Mouse (Mus musculus) intestine, embryonic 14.5 days (tissue): ENCODE data around the gene Anapc15-ps. TPM values are rescaled to one million over a fixed set of nuclear protein-coding genes. Genes with fewer than 3 reads are reported as not detected.
A peak's percentile ranks its signal among the peaks of the same experiment; 100 is the strongest.
"Not testable (repeated sequence)": the region's sequence is repeated elsewhere in the genome, so short reads cannot be mapped to it uniquely, and the experiment has no call there.

Experiments used
- ATAC-seq: fragments of 200-750 bp; cut with Nextera tagmentation; replicated peaks from 2 replicates; pipeline ENCODE4 v1.8.0; 2017; ENCODE audit warnings: low read depth, moderate number of reproducible peaks, moderate TSS enrichment, moderate library complexity; ENCODE audit not compliant: low FRiP score, low TSS enrichment
- DNase-seq: peaks from one replicate; pipeline ENCODE4 v3.0.0-alpha.2; 2018; ENCODE audit warnings: low spot score
- H3K27ac ChIP-seq: fragments of 300-500 bp; sonication (generic); 2 replicates; pipeline ENCODE4 v1.5.1; 2014; ENCODE audit warnings: low read depth, mild to moderate bottlenecking, control low read depth
- H3K27me3 ChIP-seq: fragments of 300-500 bp; sonication (generic); replicated peaks from 2 replicates; pipeline ENCODE4 v1.6.1; 2014; ENCODE audit warnings: low read length, control low read depth; ENCODE audit not compliant: control insufficient read depth, insufficient read depth
- H3K36me3 ChIP-seq: fragments of 300-500 bp; sonication (generic); 2 replicates; pipeline ENCODE4 v1.6.1; 2014; ENCODE audit warnings: low read length, control low read depth; ENCODE audit not compliant: control insufficient read depth, insufficient read depth
- H3K4me1 ChIP-seq: fragments of 300-500 bp; sonication (generic); replicated peaks from 2 replicates; pipeline ENCODE4 v1.6.1; 2014; ENCODE audit warnings: low read length, control low read depth, mixed read lengths; ENCODE audit not compliant: control insufficient read depth, insufficient read depth
- H3K4me2 ChIP-seq: fragments of 300-500 bp; sonication (generic); 2 replicates; pipeline ENCODE4 v1.6.1; 2014; ENCODE audit warnings: low read length
- H3K4me3 ChIP-seq: fragments of 300-500 bp; sonication (generic); 2 replicates; pipeline ENCODE4 v1.5.1; 2014; ENCODE audit warnings: low read depth, low read length, control low read depth, mixed read lengths
- H3K9ac ChIP-seq: fragments of 300-500 bp; sonication (generic); 2 replicates; pipeline ENCODE4 v1.6.1; 2014; ENCODE audit warnings: mild to moderate bottlenecking, low read length
- H3K9me3 ChIP-seq: fragments of 300-500 bp; sonication (generic); 2 replicates; pipeline ENCODE4 v1.6.1; 2016; ENCODE audit warnings: low read length, control low read depth; ENCODE audit not compliant: control insufficient read depth
- WGBS: fragments of 180-500 bp; shearing (Covaris S2); extraction: QIAGEN DNeasy Blood & Tissue Kit; methylation state at CpG from one replicate; pipeline ENCODE4 v1.1.7; 2014; 5-methylcytosine and 5-hydroxymethylcytosine counted together
- polyA plus RNA-seq: library from polyadenylated mRNA; unstranded; fragments of >200 nt; fragmentation: Nextera tagmentation; extraction: Ambion mirVana; gene quantifications from 2 replicates; pipeline ENCODE4 v1.2.1, GENCODE M21; 2014

Gene Anapc15-ps
- polyA plus RNA-seq, 1 experiment from 2014 or later = not detected

DNA sequence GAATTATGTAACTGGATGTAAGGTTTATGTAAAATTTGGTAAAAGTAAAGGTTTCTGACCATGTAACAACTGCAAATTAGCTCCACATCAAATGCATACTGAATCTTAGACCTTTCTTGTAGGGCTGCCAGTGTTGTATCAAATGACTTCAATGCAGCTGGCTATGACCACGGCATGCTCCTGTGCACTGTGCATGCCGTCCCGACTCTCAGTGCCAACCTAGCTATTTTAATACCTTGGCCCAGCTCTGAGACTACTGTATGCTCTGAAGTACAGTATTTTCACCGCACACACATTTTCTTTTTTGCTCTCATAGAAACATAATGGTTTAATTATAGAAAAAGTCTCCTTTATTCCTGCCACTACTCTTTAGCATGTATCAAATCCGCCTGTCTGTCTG is 31.9 kb downstream of the Anapc15-ps start:
- Histone ChIP-seq H3K27me3 (no peaks in the 10 kb centered on the region), H3K27ac (no peak overlapping the region), H3K4me2 (no peak overlapping the region), H3K36me3 (no peaks in the 10 kb centered on the region), H3K9me3 (no peaks in the 10 kb centered on the region), H3K4me3 (no peak overlapping the region), H3K9ac (no peak overlapping the region), H3K4me1 (no peaks in the 10 kb centered on the region; the same call in 1 of the 2 replicates)
- ATAC-seq = no peak
- 86% methylated on average over 5 of the region's 5 CpGs for WGBS
- DNase-seq = no peak

DNA sequence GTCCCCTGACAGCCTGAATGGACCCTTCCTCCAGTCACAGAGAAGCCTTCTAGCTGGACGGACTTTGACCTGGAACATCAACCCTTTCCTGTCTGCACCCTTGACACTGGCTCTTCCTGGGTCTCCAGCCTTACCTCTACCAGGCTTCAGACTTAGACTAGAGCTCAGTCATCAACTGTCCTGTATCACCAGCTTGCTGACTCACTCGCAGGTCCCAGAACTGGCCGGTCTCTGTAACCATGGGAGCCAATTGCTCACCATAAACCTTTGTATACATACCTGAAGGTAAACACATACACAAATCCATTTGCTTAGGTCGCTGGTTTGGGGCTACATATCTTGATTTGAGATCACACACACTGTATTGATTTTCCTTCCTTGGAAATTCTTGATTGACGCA is 33.8 kb downstream of the Anapc15-ps start:
- no peaks in the 10 kb centered on the region for H3K27me3 ChIP-seq
- H3K4me3 ChIP-seq = no peak overlapping the region
- no peak overlapping the region for H3K9ac ChIP-seq
- WGBS = 41% methylated on average over 5 of the region's 5 CpGs
- no peak for DNase-seq
- no peak overlapping the region for H3K27ac ChIP-seq
- H3K9me3 ChIP-seq = no peaks in the 10 kb centered on the region
- peak; percentile 72; the same call in 1 of the 2 replicates for ATAC-seq
- H3K36me3 ChIP-seq = no peaks in the 10 kb centered on the region
- no peaks in the 10 kb centered on the region; the same call in 1 of the 2 replicates for H3K4me1 ChIP-seq
- H3K4me2 ChIP-seq = no peak overlapping the region

DNA sequence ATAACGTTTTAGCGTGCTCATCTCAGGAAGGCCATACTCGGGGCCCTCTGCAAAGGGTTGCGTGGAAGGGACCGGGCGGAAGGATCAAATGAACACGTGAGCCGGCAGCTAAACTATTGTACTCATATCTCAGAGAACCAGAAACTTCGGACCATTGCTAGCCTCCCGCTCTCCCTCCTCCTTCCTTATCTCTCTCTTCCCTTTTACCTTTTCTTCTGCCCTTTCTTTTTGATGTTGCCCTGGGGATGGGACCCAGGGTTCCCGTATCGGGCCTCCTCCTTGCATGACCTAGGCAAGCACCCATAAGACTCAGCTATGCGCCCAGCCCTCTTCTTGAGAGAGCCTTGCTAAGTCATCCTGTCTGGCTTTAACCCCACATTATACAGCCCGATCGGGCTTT is 38.5 kb downstream of the Anapc15-ps start:
- no peak for ATAC-seq
- Histone ChIP-seq H3K36me3 (no peaks in the 10 kb centered on the region), H3K4me1 (no peaks in the 10 kb centered on the region; the same call in 1 of the 2 replicates), H3K9me3 (no peaks in the 10 kb centered on the region), H3K4me2 (no peak overlapping the region), H3K27ac (no peak overlapping the region), H3K9ac (no peak overlapping the region), H3K4me3 (no peak overlapping the region), H3K27me3 (no peaks in the 10 kb centered on the region)
- WGBS = 74% methylated on average over 15 of the region's 15 CpGs
- no peak for DNase-seq

DNA sequence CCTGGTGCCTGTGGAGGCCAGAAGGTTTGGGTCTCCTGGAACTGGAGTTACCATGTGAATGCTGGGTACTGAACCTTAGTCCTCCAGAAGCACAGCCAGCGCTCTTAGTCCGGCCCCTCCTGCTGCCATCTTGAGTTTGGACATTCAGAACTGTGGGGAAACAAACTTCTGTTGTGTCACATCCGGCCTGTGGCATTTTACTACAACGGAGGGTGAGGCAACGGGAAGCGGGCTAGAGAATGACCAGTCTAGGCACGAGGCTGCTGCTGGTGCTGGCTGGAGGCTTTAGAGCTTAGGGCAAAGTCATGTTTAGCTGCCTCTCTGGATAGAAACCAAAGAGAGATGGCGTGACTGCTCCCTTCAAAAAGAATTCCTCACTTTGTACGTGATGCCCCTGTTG is 39.0 kb downstream of the Anapc15-ps start:
- Histone ChIP-seq H3K9me3 (no peaks in the 10 kb centered on the region), H3K9ac (no peak overlapping the region), H3K4me3 (no peak overlapping the region), H3K36me3 (no peaks in the 10 kb centered on the region), H3K27me3 (no peaks in the 10 kb centered on the region), H3K4me1 (no peaks in the 10 kb centered on the region; the same call in 1 of the 2 replicates), H3K27ac (no peak overlapping the region), H3K4me2 (no peak overlapping the region)
- no peak for ATAC-seq
- no peak for DNase-seq
- whole genome bisulfite sequencing = 77% methylated on average over 9 of the region's 9 CpGs

DNA sequence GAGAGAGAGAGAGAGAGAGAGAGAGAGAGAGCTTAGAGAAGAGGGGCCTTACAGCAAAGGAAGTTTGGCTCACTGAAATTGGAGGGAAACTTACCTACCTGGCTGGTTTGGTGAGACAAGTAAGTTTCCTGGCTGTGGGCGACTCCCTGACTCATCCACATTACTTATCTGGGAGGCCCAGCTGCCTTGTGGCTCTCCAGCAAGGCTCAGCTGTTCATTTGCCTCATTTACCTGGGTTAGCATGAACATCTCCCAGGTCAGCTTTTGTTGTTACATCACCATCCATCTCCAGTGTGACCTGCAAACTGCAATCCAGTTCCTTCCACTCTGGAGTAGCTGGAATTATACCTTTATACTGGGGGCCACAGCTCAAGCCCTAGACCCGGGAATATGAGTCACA is 41.7 kb downstream of the Anapc15-ps start:
- ATAC-seq (no peak), DNase-seq (no peak)
- Histone ChIP-seq H3K4me1 (no peaks in the 10 kb centered on the region), H3K27me3 (no peaks in the 10 kb centered on the region), H3K9me3 (no peaks in the 10 kb centered on the region), H3K9ac (no peak overlapping the region), H3K4me3 (no peak overlapping the region), H3K36me3 (no peaks in the 10 kb centered on the region), H3K4me2 (no peak overlapping the region), H3K27ac (no peak overlapping the region)
- 71% methylated on average over 2 of the region's 2 CpGs for WGBS

DNA sequence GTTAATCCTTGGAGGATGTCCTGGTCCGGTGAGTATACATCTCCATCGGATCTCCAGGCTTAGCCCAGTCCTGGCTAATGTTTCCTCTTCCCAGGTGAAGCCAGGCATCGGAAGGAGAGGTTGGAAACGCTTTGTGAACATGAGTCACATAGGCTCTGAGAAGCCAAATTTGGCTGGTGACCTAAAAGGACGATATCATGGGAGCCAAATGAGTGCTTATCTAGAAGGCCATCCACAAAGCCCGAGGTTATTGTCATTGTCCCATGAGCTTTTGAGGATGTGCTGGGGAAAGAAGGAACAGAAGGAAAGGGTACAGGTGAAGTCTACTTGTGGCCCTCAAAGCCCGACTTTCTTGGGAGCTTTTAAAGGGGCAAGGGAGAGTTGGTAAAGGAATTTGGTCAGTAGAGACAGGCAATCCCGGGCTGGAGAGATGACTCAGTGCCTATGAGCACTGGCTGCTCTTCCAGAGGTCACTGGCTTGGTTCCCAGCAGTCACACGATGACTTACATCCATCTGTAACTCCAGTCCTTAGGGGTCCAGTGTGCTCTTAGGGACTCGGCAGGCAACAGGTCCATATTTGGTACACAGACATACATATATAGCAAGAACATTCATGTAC is 42.4 kb downstream of the Anapc15-ps start:
- H3K27me3 ChIP-seq = no peaks in the 10 kb centered on the region
- H3K27ac ChIP-seq = no peak overlapping the region
- no peak overlapping the region for H3K4me2 ChIP-seq
- no peak overlapping the region for H3K9ac ChIP-seq
- no peaks in the 10 kb centered on the region for H3K4me1 ChIP-seq
- H3K4me3 ChIP-seq = no peak overlapping the region
- no peak for DNase-seq
- no peak for ATAC-seq
- 87% methylated on average over 10 of the region's 10 CpGs for WGBS
- no peaks in the 10 kb centered on the region for H3K9me3 ChIP-seq
- no peaks in the 10 kb centered on the region for H3K36me3 ChIP-seq

DNA sequence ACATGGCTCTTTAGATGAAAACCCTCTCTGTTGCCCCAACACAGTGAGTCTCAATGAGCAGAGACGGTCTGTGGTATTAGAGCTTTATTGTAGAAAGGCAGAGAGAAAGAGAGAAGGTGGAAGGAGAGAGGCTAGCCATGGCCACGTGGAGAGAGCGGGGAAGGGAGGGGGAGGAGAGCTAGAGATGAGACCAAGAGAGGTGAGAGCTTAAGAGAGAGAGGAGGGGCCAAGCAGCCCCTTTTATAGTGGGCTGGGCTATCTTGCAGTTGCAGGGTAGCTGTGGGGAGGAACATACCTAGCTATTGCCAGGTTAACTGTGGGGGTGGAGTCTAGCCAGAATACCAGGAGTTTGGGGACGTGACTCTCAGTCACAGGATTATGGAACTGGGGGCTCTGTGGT is 43.1 kb downstream of the Anapc15-ps start:
- WGBS = 76% methylated on average over 4 of the region's 4 CpGs

DNA sequence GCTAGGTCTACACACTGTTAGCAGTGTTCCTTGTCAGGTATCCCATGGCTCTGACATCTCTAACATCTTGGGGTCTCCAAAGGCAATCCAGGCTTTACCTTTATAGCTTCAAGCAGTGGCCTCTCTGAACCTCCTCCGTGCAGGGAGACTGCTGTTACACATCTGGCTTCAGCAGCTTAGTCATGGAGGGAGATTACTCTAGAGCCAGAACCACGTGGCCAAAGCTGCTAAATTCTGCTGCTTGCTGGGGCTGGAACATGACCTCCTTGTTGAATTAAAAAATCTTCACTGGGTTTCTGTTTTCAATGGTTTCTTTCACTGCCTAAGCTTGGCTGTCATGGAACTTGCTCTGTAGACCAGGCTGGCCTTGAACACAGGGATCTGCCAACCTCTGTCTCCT is 44.9 kb downstream of the Anapc15-ps start:
- H3K36me3 ChIP-seq = no peaks in the 10 kb centered on the region
- no peak for ATAC-seq
- H3K9me3 ChIP-seq = no peaks in the 10 kb centered on the region
- no peak for DNase-seq
- H3K27ac ChIP-seq = no peak overlapping the region
- 67% methylated on average over 2 of the region's 2 CpGs for WGBS
- 0 out of 2 replicates have a peak, but pooled peaks cover 1% of the 10 kb centered on the region for H3K4me1 ChIP-seq
- H3K4me3 ChIP-seq = no peak overlapping the region
- H3K9ac ChIP-seq = no peak overlapping the region
- no peak overlapping the region for H3K4me2 ChIP-seq
- H3K27me3 ChIP-seq = no peaks in the 10 kb centered on the region

More for the DNA sequence above, 43.1 kb downstream of the Anapc15-ps start:
- not testable (repeated sequence) for H3K4me1 ChIP-seq, ATAC-seq, DNase-seq, H3K4me2 ChIP-seq, H3K4me3 ChIP-seq, H3K27me3 ChIP-seq, H3K36me3 ChIP-seq, H3K9ac ChIP-seq, H3K9me3 ChIP-seq, H3K27ac ChIP-seq

DNA sequence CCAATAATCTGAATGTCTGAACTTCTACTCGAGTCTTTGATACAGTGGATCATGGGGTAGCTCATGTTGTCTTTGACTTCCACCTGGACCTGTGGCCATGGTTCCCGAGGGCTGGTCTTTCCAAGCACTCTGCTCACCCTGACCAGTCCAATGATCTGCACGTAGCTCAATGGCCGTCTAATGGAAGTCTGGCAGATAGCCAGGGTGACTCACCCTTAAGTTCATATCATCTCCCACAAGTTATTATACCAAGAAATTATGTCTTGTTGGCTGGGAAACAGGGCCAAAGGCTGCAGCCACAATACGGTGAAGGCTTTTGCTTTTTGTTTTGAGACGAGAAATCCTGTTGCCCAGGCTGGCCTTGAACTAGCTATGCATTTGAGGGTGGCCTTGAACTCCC is 45.9 kb downstream of the Anapc15-ps start:
- no peaks in the 10 kb centered on the region for H3K36me3 ChIP-seq
- DNase-seq = no peak
- no peak for ATAC-seq
- H3K27ac ChIP-seq = no peak overlapping the region
- H3K9ac ChIP-seq = no peak overlapping the region
- H3K4me2 ChIP-seq = no peak overlapping the region
- H3K4me3 ChIP-seq = no peak overlapping the region
- no peaks in the 10 kb centered on the region for H3K27me3 ChIP-seq
- H3K9me3 ChIP-seq = no peaks in the 10 kb centered on the region
- 75% methylated on average over 6 of the region's 6 CpGs for WGBS
- H3K4me1 ChIP-seq = 0 out of 2 replicates have a peak, but pooled peaks cover 5% of the 10 kb centered on the region
